Mouse (Mus musculus) C2C12 (cell line): ENCODE data around the gene C1qtnf3.

Source experiments
- CTCF ChIP-seq: IDR thresholded peaks from one replicate; pipeline ENCODE4 v1.5.1; 2011; ENCODE audit not compliant: control insufficient read depth, insufficient read depth, insufficient read length
- USF1 ChIP-seq: IDR thresholded peaks from one replicate; pipeline ENCODE4 v1.6.1; 2011; ENCODE audit warnings: low read depth, mild to moderate bottlenecking, control low read depth, moderate library complexity

- TF ChIP-seq CTCF (no peak), USF1 (no peak)
These were observed 28.8 kb upstream of the C1qtnf3 start for GRCm38 (mm10) chr15:10923076-10923995.
